Mouse (Mus musculus) megakaryocyte, embryonic 14.5 days (primary cell): ENCODE measurements around the gene Ikzf1.

Experiments used
- FLI1 ChIP-seq: IDR thresholded peaks from 2 replicates; pipeline ENCODE4 v1.6.1; 2012; ENCODE audit warnings: low read length, inconsistent platforms, mixed read lengths
- GATA1 ChIP-seq: IDR thresholded peaks from 3 replicates; pipeline ENCODE4 v1.6.1; 2012; ENCODE audit warnings: mixed read lengths, low read length, inconsistent platforms, borderline replicate concordance

- TF ChIP-seq GATA1 (no peak), FLI1 (no peak)
Observed at GRCm38 (mm10) chr11:11667922-11668290, 16.9 kb upstream of the Ikzf1 start.
